Mouse (Mus musculus) ES-Bruce4 (cell line): ENCODE results near the gene Sars. TPM values are rescaled to one million over a fixed set of nuclear protein-coding genes. Genes with fewer than 3 reads are reported as not detected.

Experiments
- H3K27ac ChIP-seq: 2 replicates; pipeline ENCODE4 v1.5.1; 2012; ENCODE audit warnings: low read length, inconsistent platforms; ENCODE audit not compliant: insufficient read depth
- H3K27me3 ChIP-seq: 2 replicates; pipeline ENCODE4 v1.6.1; 2012; ENCODE audit warnings: mild to moderate bottlenecking, low read length, inconsistent platforms; ENCODE audit not compliant: control insufficient read depth, poor library complexity, insufficient read depth, severe bottlenecking
- H3K36me3 ChIP-seq: 2 replicates; pipeline ENCODE4 v1.6.1; 2012; ENCODE audit warnings: inconsistent platforms, mild to moderate bottlenecking, low read length, moderate library complexity; ENCODE audit not compliant: control insufficient read depth, poor library complexity, insufficient read depth, severe bottlenecking
- H3K4me1 ChIP-seq: one replicate; pipeline ENCODE4 v1.8.1; 2011; ENCODE audit warnings: low read length; ENCODE audit not compliant: control insufficient read depth, insufficient read depth
- H3K4me3 ChIP-seq: 2 replicates; pipeline ENCODE4 v1.5.1; 2011; ENCODE audit warnings: low read depth, mild to moderate bottlenecking, low read length
- H3K9ac ChIP-seq: 2 replicates; pipeline ENCODE4 v1.6.1; 2012; ENCODE audit warnings: low read depth, mild to moderate bottlenecking, inconsistent platforms; ENCODE audit not compliant: poor library complexity, severe bottlenecking
- H3K9me3 ChIP-seq: replicated peaks from 2 replicates; pipeline ENCODE4 v1.6.1; 2012; ENCODE audit warnings: mild to moderate bottlenecking, low read length, inconsistent platforms; ENCODE audit not compliant: control insufficient read depth, poor library complexity, insufficient read depth, severe bottlenecking
- CTCF ChIP-seq: IDR thresholded peaks from one replicate; pipeline ENCODE4 v1.8.1; 2011; ENCODE audit warnings: low read depth, low read length
- EP300 ChIP-seq: IDR thresholded peaks from 2 replicates; pipeline ENCODE4 v1.6.1; 2011; ENCODE audit warnings: low read depth, low read length; ENCODE audit not compliant: insufficient read depth
- POLR2A ChIP-seq: IDR thresholded peaks from one replicate; pipeline ENCODE4 v1.8.1; 2011; ENCODE audit warnings: low read length; ENCODE audit not compliant: insufficient read depth
- polyA plus RNA-seq: library from polyadenylated mRNA; stranded (reverse); fragments of >200 nt; gene quantifications from 2 replicates; pipeline ENCODE4 v1.2.4, GENCODE M21; 2011; ENCODE audit warnings: low read depth; ENCODE audit not compliant: missing spikeins, insufficient read depth, insufficient read length

Sars gene
- polyA plus RNA-seq, 1 experiment, result 273 TPM

- no peak overlapping the region for H3K4me3 ChIP-seq
- no peaks in the 10 kb centered on the region for H3K9me3 ChIP-seq
- H3K27me3 ChIP-seq, result no peaks in the 10 kb centered on the region
- no peak overlapping the region for H3K9ac ChIP-seq
- no peak overlapping the region for H3K27ac ChIP-seq
- no peaks in the 10 kb centered on the region for H3K36me3 ChIP-seq
- H3K4me1 ChIP-seq, result no peaks in the 10 kb centered on the region
- TF ChIP-seq CTCF, result no peak
- no peak for TF ChIP-seq EP300
- TF ChIP-seq POLR2A, result no peak
These were observed 30.0 kb upstream of the Sars start for GRCm38 (mm10) chr3:108474969-108475368.

GRCm38 (mm10) chr3:108467760-108468159 lies 22.8 kb upstream of the Sars start:
- H3K4me3 ChIP-seq, result no peak overlapping the region
- no peak overlapping the region for H3K27ac ChIP-seq
- no peaks in the 10 kb centered on the region for H3K9me3 ChIP-seq
- no peaks in the 10 kb centered on the region for H3K27me3 ChIP-seq
- H3K9ac ChIP-seq, result no peak overlapping the region
- no peak for TF ChIP-seq EP300
- no peak for TF ChIP-seq CTCF
- no peak for TF ChIP-seq POLR2A
- H3K36me3 ChIP-seq, result no peaks in the 10 kb centered on the region
- no peaks in the 10 kb centered on the region for H3K4me1 ChIP-seq

- TF ChIP-seq CTCF, result peak; percentile 69
- no peak for TF ChIP-seq POLR2A
- no peaks in the 10 kb centered on the region for H3K4me1 ChIP-seq
- H3K9ac ChIP-seq, result no peak overlapping the region
- H3K27me3 ChIP-seq, result no peaks in the 10 kb centered on the region
- H3K4me3 ChIP-seq, result no peak overlapping the region
- H3K9me3 ChIP-seq, result no peaks in the 10 kb centered on the region
- no peak overlapping the region for H3K27ac ChIP-seq
- H3K36me3 ChIP-seq, result no peaks in the 10 kb centered on the region
These were observed 21.4 kb upstream of the Sars start for GRCm38 (mm10) chr3:108466425-108466824.

GRCm38 (mm10) chr3:108458866-108459265 lies 13.9 kb upstream of the Sars start:
- peak; percentile 47 for TF ChIP-seq CTCF
- no peak for TF ChIP-seq POLR2A
- no peaks in the 10 kb centered on the region for H3K9me3 ChIP-seq
- no peak overlapping the region for H3K9ac ChIP-seq
- H3K27me3 ChIP-seq, result no peaks in the 10 kb centered on the region
- H3K4me1 ChIP-seq, result no peaks in the 10 kb centered on the region
- no peak overlapping the region for H3K4me3 ChIP-seq
- no peak overlapping the region for H3K27ac ChIP-seq
- H3K36me3 ChIP-seq, result no peaks in the 10 kb centered on the region

- Histone ChIP-seq H3K9me3 (no peaks in the 10 kb centered on the region), H3K4me3 (no peak overlapping the region), H3K36me3 (no peaks in the 10 kb centered on the region), H3K27me3 (no peaks in the 10 kb centered on the region), H3K27ac (no peak overlapping the region), H3K4me1 (no peaks in the 10 kb centered on the region), H3K9ac (no peak overlapping the region)
- TF ChIP-seq POLR2A, result no peak
- TF ChIP-seq EP300, result no peak
- no peak for TF ChIP-seq CTCF
These were observed 13.4 kb upstream of the Sars start for GRCm38 (mm10) chr3:108458380-108458779.

- no peaks in the 10 kb centered on the region for H3K9me3 ChIP-seq
- no peaks in the 10 kb centered on the region for H3K27me3 ChIP-seq
- H3K27ac ChIP-seq, result no peak overlapping the region
- no peak overlapping the region for H3K4me3 ChIP-seq
- H3K36me3 ChIP-seq, result no peaks in the 10 kb centered on the region
- no peak overlapping the region for H3K9ac ChIP-seq
- H3K4me1 ChIP-seq, result peaks cover 3% of the 10 kb centered on the region
- no peak for TF ChIP-seq POLR2A
- TF ChIP-seq CTCF, result no peak
- no peak for TF ChIP-seq EP300
These were observed 9.2 kb upstream of the Sars start for GRCm38 (mm10) chr3:108454172-108454571.
